Mouse (Mus musculus) MEL (cell line): ENCODE results near the gene Sbp. TPM values are rescaled to one million over a fixed set of nuclear protein-coding genes. Genes with fewer than 3 reads are reported as not detected.

ENCODE experiments used
- DNase-seq: peaks from one replicate; pipeline ENCODE4 v3.0.0; 2011; ENCODE audit warnings: low read depth, low spot score
- H3K27ac ChIP-seq: 2 replicates; pipeline ENCODE4 v1.5.1; 2012; ENCODE audit warnings: low read depth, mild to moderate bottlenecking, control low read depth, low read length, moderate library complexity; ENCODE audit not compliant: control insufficient read depth
- H3K27me3 ChIP-seq, 2 experiments: fragments of 150-350 bp in 1 of 2; sonication (generic) in 1 of 2; 2 replicates each; pipeline ENCODE4 v1.6.1; 2012; ENCODE audit warnings: low read length in 2 of 2, mild to moderate bottlenecking in 2 of 2, improper control_type of control experiment in 1 of 2, moderate library complexity in 1 of 2; ENCODE audit not compliant: insufficient read depth in 2 of 2, control insufficient read depth in 1 of 2
- H3K36me3 ChIP-seq, 2 experiments: 2 replicates each; pipeline ENCODE4 v1.6.1; 2012 to 2014; ENCODE audit warnings: low read length in 2 of 2, improper control_type of control experiment in 1 of 2, inconsistent platforms in 1 of 2, mild to moderate bottlenecking in 1 of 2; ENCODE audit not compliant: insufficient read depth in 2 of 2, control insufficient read depth in 1 of 2
- H3K4me1 ChIP-seq, 2 experiments: fragments of 150-350 bp in 1 of 2; sonication (generic) in 1 of 2; 2 replicates each; pipeline ENCODE4 v1.6.1; 2012; ENCODE audit warnings: low read length in 2 of 2, improper control_type of control experiment in 1 of 2, mild to moderate bottlenecking in 1 of 2; ENCODE audit not compliant: insufficient read depth in 2 of 2, control insufficient read depth in 1 of 2
- H3K4me3 ChIP-seq, 2 experiments: fragments of 150-350 bp in 1 of 2; sonication (generic) in 1 of 2; 2 replicates each; pipeline ENCODE4 v1.5.1; 2012; ENCODE audit warnings: low read depth in 2 of 2, low read length in 2 of 2, mild to moderate bottlenecking in 2 of 2, moderate library complexity in 2 of 2, control low read depth in 1 of 2, improper control_type of control experiment in 1 of 2; ENCODE audit not compliant: control insufficient read depth in 1 of 2, insufficient read depth in 1 of 2
- H3K79me2 ChIP-seq: 2 replicates; pipeline ENCODE4 v1.6.1; 2012; ENCODE audit warnings: mild to moderate bottlenecking, low read length, moderate library complexity; ENCODE audit not compliant: control insufficient read depth, poor library complexity, insufficient read depth
- H3K9ac ChIP-seq: 2 replicates; pipeline ENCODE4 v1.6.1; 2012; ENCODE audit warnings: low read depth, mild to moderate bottlenecking, control low read depth, low read length, moderate library complexity; ENCODE audit not compliant: control insufficient read depth, poor library complexity, severe bottlenecking
- H3K9me3 ChIP-seq: fragments of 150-350 bp; sonication (generic); replicated peaks from 2 replicates; pipeline ENCODE4 v1.6.1; 2012; ENCODE audit warnings: mild to moderate bottlenecking, low read length, improper control_type of control experiment, moderate library complexity; ENCODE audit not compliant: insufficient read depth
- CHD1 ChIP-seq: IDR thresholded peaks from 2 replicates; pipeline ENCODE4 v1.6.1; 2012; ENCODE audit warnings: low read depth, mild to moderate bottlenecking, inconsistent platforms, low read length, improper control_type of control experiment
- CTCF ChIP-seq, 3 experiments: IDR thresholded peaks in 2 of 3; conservative IDR thresholded peaks in 1 of 3; 2 replicates each; pipeline ENCODE4 v1.5.1; 2011 to 2012; ENCODE audit warnings: low read length in 3 of 3, low read depth in 2 of 3, mild to moderate bottlenecking in 2 of 3, improper control_type of control experiment in 1 of 3, inconsistent platforms in 1 of 3, mixed read lengths in 1 of 3, moderate library complexity in 1 of 3; ENCODE audit not compliant: control insufficient read depth in 1 of 3, insufficient read depth in 1 of 3, poor library complexity in 1 of 3, severe bottlenecking in 1 of 3
- ELF1 ChIP-seq: IDR thresholded peaks from 2 replicates; pipeline ENCODE4 v1.6.1; 2014; ENCODE audit warnings: low read depth, mild to moderate bottlenecking, inconsistent platforms, low read length, improper control_type of control experiment, moderate library complexity
- EP300 ChIP-seq, 2 experiments: IDR thresholded peaks; 2 replicates each; pipeline ENCODE4 v1.6.1; 2011; ENCODE audit warnings: improper control_type of control experiment in 2 of 2, low read length in 2 of 2, low read depth in 1 of 2, mild to moderate bottlenecking in 1 of 2
- GATA1 ChIP-seq: IDR thresholded peaks from 2 replicates; pipeline ENCODE4 v1.6.1; 2011; ENCODE audit warnings: low read depth, low read length, improper control_type of control experiment
- HCFC1 ChIP-seq: IDR thresholded peaks from 2 replicates; pipeline ENCODE4 v1.6.1; 2012; ENCODE audit warnings: low read depth, mild to moderate bottlenecking, inconsistent platforms, low read length, improper control_type of control experiment, moderate library complexity
- JUND ChIP-seq: IDR thresholded peaks from 2 replicates; pipeline ENCODE4 v1.6.1; 2011; ENCODE audit warnings: low read depth, mild to moderate bottlenecking, improper control_type of control experiment, low read length
- MAX ChIP-seq: IDR thresholded peaks from 2 replicates; pipeline ENCODE4 v1.6.1; 2011; ENCODE audit warnings: low read length, improper control_type of control experiment
- MAZ ChIP-seq: IDR thresholded peaks from 2 replicates; pipeline ENCODE4 v1.6.1; 2012; ENCODE audit warnings: low read depth, mild to moderate bottlenecking, inconsistent platforms, low read length, improper control_type of control experiment
- MYB ChIP-seq: IDR thresholded peaks from 2 replicates; pipeline ENCODE4 v1.6.1; 2011; ENCODE audit warnings: mild to moderate bottlenecking, low read depth, low read length, improper control_type of control experiment
- NELFE ChIP-seq: IDR thresholded peaks from 2 replicates; pipeline ENCODE4 v1.6.1; 2011; ENCODE audit warnings: low read depth, low read length, improper control_type of control experiment
- POLR2AphosphoS5 ChIP-seq: IDR thresholded peaks from 2 replicates; pipeline ENCODE4 v1.6.1; 2012; ENCODE audit warnings: low read depth, borderline replicate concordance, mild to moderate bottlenecking, inconsistent platforms, low read length, moderate library complexity, mixed read lengths
- RAD21 ChIP-seq: IDR thresholded peaks from 2 replicates; pipeline ENCODE4 v1.6.1; 2011; ENCODE audit warnings: mild to moderate bottlenecking, low read depth, low read length, improper control_type of control experiment
- SMC3 ChIP-seq: IDR thresholded peaks from 2 replicates; pipeline ENCODE4 v1.6.1; 2011; ENCODE audit warnings: low read depth, low read length, improper control_type of control experiment
- TAL1 ChIP-seq: IDR thresholded peaks from 2 replicates; pipeline ENCODE4 v1.6.1; 2012; ENCODE audit warnings: mild to moderate bottlenecking, inconsistent platforms, low read length, moderate library complexity, mixed read lengths
- TCF12 ChIP-seq: IDR thresholded peaks from 2 replicates; pipeline ENCODE4 v1.6.1; 2014; ENCODE audit warnings: low read depth, mild to moderate bottlenecking, inconsistent platforms, low read length, improper control_type of control experiment, moderate library complexity
- UBTF ChIP-seq: IDR thresholded peaks from 2 replicates; pipeline ENCODE4 v1.6.1; 2012; ENCODE audit warnings: low read depth, mild to moderate bottlenecking, inconsistent platforms, low read length, improper control_type of control experiment, moderate library complexity, borderline replicate concordance; ENCODE audit not compliant: insufficient read depth
- USF1 ChIP-seq: IDR thresholded peaks from 2 replicates; pipeline ENCODE4 v1.6.1; 2014; ENCODE audit warnings: low read depth, mild to moderate bottlenecking, inconsistent platforms, low read length, improper control_type of control experiment, moderate library complexity
- USF2 ChIP-seq, 2 experiments: IDR thresholded peaks; 2 replicates each; pipeline ENCODE4 v1.6.1; 2011 to 2012; ENCODE audit warnings: improper control_type of control experiment in 2 of 2, low read length in 2 of 2, borderline replicate concordance in 1 of 2, inconsistent platforms in 1 of 2, low read depth in 1 of 2, mild to moderate bottlenecking in 1 of 2; ENCODE audit not compliant: insufficient read depth in 1 of 2
- ZC3H11A ChIP-seq: IDR thresholded peaks from 2 replicates; pipeline ENCODE4 v1.6.1; 2012; ENCODE audit warnings: low read depth, mild to moderate bottlenecking, inconsistent platforms, low read length, improper control_type of control experiment
- ZKSCAN1 ChIP-seq: IDR thresholded peaks from 2 replicates; pipeline ENCODE4 v1.6.1; 2012; ENCODE audit warnings: low read depth, mild to moderate bottlenecking, inconsistent platforms, low read length, improper control_type of control experiment, moderate library complexity
- ZMIZ1 ChIP-seq: IDR thresholded peaks from 2 replicates; pipeline ENCODE4 v1.6.1; 2012; ENCODE audit warnings: low read depth, mild to moderate bottlenecking, inconsistent platforms, low read length, improper control_type of control experiment, moderate library complexity
- ZNF384 ChIP-seq: IDR thresholded peaks from 2 replicates; pipeline ENCODE4 v1.6.1; 2012; ENCODE audit warnings: low read depth, mild to moderate bottlenecking, inconsistent platforms, low read length, improper control_type of control experiment
- polyA plus RNA-seq, 2 experiments: library from polyadenylated mRNA; stranded (reverse) in 1 of 2; unstranded in 1 of 2; fragments of >175 nt in 1 of 2; fragments of >200 nt in 1 of 2; gene quantifications; 2 replicates each; pipeline versions ENCODE4 v1.2.1 to v1.2.4; 2012; ENCODE audit warnings: low replicate concordance in 2 of 2, low read depth in 1 of 2; ENCODE audit not compliant: insufficient read length in 2 of 2, insufficient read depth in 1 of 2, missing spikeins in 1 of 2
- total RNA-seq: library from RNA; depleted of rRNA; stranded (reverse); fragments of 300-350 nt; gene quantifications from 2 replicates; pipeline ENCODE4 v1.2.3, GENCODE M21; 2012

Gene Sbp
- total and polyA plus RNA-seq, 3 experiments: not detected

- TF ChIP-seq MYB (no peak), TAL1 (no peak), POLR2AphosphoS5 (no peak), TCF12 (no peak), MAZ (no peak), NELFE (no peak), EP300 (IDR thresholded peaks at IDR 0.05; ENCODE audit: low read depth in 1 of 2, low read length in 2 of 2) (no peak), ZMIZ1 (no peak), MAX (no peak), USF1 (no peak), CHD1 (no peak), CTCF (IDR thresholded peaks at IDR 0.05 in 2 of 3, conservative IDR thresholded peaks at IDR 0.05 in 1 of 3; ENCODE audit: control insufficient read depth in 1 of 3, insufficient read depth in 1 of 3, low read depth in 2 of 3, low read length in 3 of 3, poor library complexity in 1 of 3, severe bottlenecking in 1 of 3) (no peak), JUND (no peak), USF2 (IDR thresholded peaks at IDR 0.05; ENCODE audit: borderline replicate concordance in 1 of 2, insufficient read depth in 1 of 2, low read depth in 1 of 2, low read length in 2 of 2) (no peak), ZNF384 (no peak)
- no peak overlapping the region for H3K4me3 ChIP-seq
- no peaks in the 10 kb centered on the region for H3K4me1 ChIP-seq
- H3K36me3 ChIP-seq: no peaks in the 10 kb centered on the region
- H3K9me3 ChIP-seq: no peaks in the 10 kb centered on the region
- H3K27me3 ChIP-seq: peaks cover 23 to 26% of the 10 kb centered on the region in 2 experiments
- no peak for DNase-seq
- no peak overlapping the region for H3K27ac ChIP-seq
- no peaks in the 10 kb centered on the region for H3K79me2 ChIP-seq
- no peak overlapping the region for H3K9ac ChIP-seq
These were observed 38.0 kb downstream of the Sbp start for GRCm38 (mm10) chr17:23979471-23979870.

DNA sequence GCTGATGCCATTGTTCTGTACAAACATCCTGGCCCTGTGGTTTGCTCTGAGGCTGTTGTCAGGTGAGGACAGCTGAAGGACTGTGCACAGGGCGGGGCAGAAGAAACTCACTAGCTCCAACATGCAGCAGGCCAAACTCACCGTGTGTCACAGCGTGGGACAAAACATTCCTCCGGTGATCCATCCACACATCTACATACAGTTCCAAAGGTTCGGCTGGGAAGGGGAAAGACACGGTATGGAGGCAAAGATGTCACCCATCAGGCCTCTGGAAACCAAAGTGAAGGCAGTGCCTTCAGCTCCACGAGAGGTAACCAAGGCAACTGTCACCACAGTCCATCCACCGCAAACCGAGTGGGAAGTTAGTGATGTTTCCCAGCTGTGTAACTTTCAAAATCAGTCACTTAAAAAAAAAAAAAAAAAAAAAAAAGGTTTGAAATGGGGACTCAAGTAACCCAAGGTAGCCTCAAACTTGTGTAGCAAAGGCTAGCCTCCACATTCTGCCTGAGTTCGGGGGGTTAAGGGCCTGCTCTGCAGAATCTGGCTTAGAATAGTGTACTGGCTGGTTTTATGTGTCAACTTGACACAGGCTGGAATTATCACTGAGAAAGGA is 38.9 kb downstream of the Sbp start, which contains the start of gene Prss30:
Gene Prss30, minus strand, starts transcription at position 270 of the 613 bp plus-strand sequence.
- TF ChIP-seq RAD21 (no peak), HCFC1 (no peak), ZKSCAN1 (no peak), ZNF384 (no peak), ELF1 (no peak), USF1 (no peak), UBTF (no peak), SMC3 (no peak), CHD1 (no peak), ZC3H11A (no peak), GATA1 (no peak), NELFE (no peak), CTCF (IDR thresholded peaks at IDR 0.05 in 2 of 3, conservative IDR thresholded peaks at IDR 0.05 in 1 of 3; ENCODE audit: control insufficient read depth in 1 of 3, insufficient read depth in 1 of 3, low read depth in 2 of 3, low read length in 3 of 3, poor library complexity in 1 of 3, severe bottlenecking in 1 of 3) (no peak), POLR2AphosphoS5 (no peak), EP300 (IDR thresholded peaks at IDR 0.05; ENCODE audit: low read depth in 1 of 2, low read length in 2 of 2) (no peak)
- no peaks in the 10 kb centered on the region for H3K36me3 ChIP-seq
- H3K79me2 ChIP-seq: no peaks in the 10 kb centered on the region
- H3K4me3 ChIP-seq: no peak within 1 kb of the TSS
- no peak for DNase-seq
- H3K4me1 ChIP-seq: no peaks in the 10 kb centered on the region
- no peaks in the 10 kb centered on the region for H3K9me3 ChIP-seq
- no peak within 1 kb of the TSS for H3K27ac ChIP-seq
- H3K9ac ChIP-seq: no peak within 1 kb of the TSS
- H3K27me3 ChIP-seq: peaks cover 19 to 25% of the 10 kb centered on the region in 2 experiments
